Mouse (Mus musculus) hindbrain, embryonic 15.5 days (tissue): ENCODE results near the gene Mapk14. TPM values are rescaled to one million over a fixed set of nuclear protein-coding genes. Genes with fewer than 3 reads are reported as not detected.
A peak's percentile ranks its signal among the peaks of the same experiment; 100 is the strongest.
"Not testable (repeated sequence)": the region's sequence is repeated elsewhere in the genome, so short reads cannot be mapped to it uniquely, and the experiment has no call there.

Source experiments
- ATAC-seq: fragments of 200-750 bp; cut with Nextera tagmentation; 2 replicates; pipeline ENCODE4 v1.8.0; 2017; ENCODE audit warnings: low read depth, moderate number of reproducible peaks, moderate TSS enrichment; ENCODE audit not compliant: low FRiP score
- H3K27ac ChIP-seq: fragments of 300-500 bp; sonication (generic); replicated peaks from 2 replicates; pipeline ENCODE4 v1.5.1; 2015; ENCODE audit warnings: mild to moderate bottlenecking, inconsistent platforms
- H3K27me3 ChIP-seq: fragments of 300-500 bp; sonication (generic); 2 replicates; pipeline ENCODE4 v1.6.1; 2015; ENCODE audit warnings: control low read depth, inconsistent platforms
- H3K36me3 ChIP-seq: fragments of 300-500 bp; sonication (generic); 2 replicates; pipeline ENCODE4 v1.6.1; 2015; ENCODE audit warnings: control low read depth, inconsistent platforms
- H3K4me1 ChIP-seq: fragments of 300-500 bp; sonication (generic); replicated peaks from 2 replicates; pipeline ENCODE4 v1.6.1; 2015; ENCODE audit warnings: control low read depth, inconsistent platforms
- H3K4me2 ChIP-seq: fragments of 300-500 bp; sonication (generic); 2 replicates; pipeline ENCODE4 v1.6.1; 2015; ENCODE audit warnings: moderate library complexity, mild to moderate bottlenecking, inconsistent platforms
- H3K4me3 ChIP-seq: fragments of 300-500 bp; sonication (generic); 2 replicates; pipeline ENCODE4 v1.5.1; 2015; ENCODE audit warnings: mild to moderate bottlenecking, inconsistent platforms
- H3K9ac ChIP-seq: fragments of 300-500 bp; sonication (generic); 2 replicates; pipeline ENCODE4 v1.6.1; 2015; ENCODE audit warnings: inconsistent platforms
- H3K9me3 ChIP-seq: fragments of 300-500 bp; sonication (generic); 2 replicates; pipeline ENCODE4 v1.6.1; 2016; ENCODE audit warnings: control low read depth, inconsistent platforms
- WGBS: fragments of 180-500 bp; shearing (Covaris S2); methylation state at CpG from one replicate; pipeline ENCODE4 v1.1.7; 2015; 5-methylcytosine and 5-hydroxymethylcytosine counted together
- polyA plus RNA-seq: library from polyadenylated mRNA; unstranded; fragments of >200 nt; fragmentation: Nextera tagmentation; extraction: Ambion mirVana; gene quantifications from 2 replicates; pipeline ENCODE4 v1.2.1, GENCODE M21; 2015

Gene Mapk14
- polyA plus RNA-seq, 1 experiment from 2014 or later, result 28.7 TPM

GRCm38 (mm10) chr17:28750580-28750979 is 59.5 kb downstream of the Mapk14 start:
- no peaks in the 10 kb centered on the region for H3K27me3 ChIP-seq
- no peak overlapping the region for H3K9ac ChIP-seq
- no peaks in the 10 kb centered on the region for H3K9me3 ChIP-seq
- no peak overlapping the region for H3K27ac ChIP-seq
- H3K4me1 ChIP-seq, result no peaks in the 10 kb centered on the region
- H3K4me3 ChIP-seq, result no peak overlapping the region
- H3K36me3 ChIP-seq, result peaks cover 29% of the 10 kb centered on the region
- WGBS, result 75% methylated on average over 6 of the region's 6 CpGs
- no peak overlapping the region for H3K4me2 ChIP-seq
- no peak for ATAC-seq

- no peaks in the 10 kb centered on the region for H3K36me3 ChIP-seq
- H3K4me2 ChIP-seq, result no peak overlapping the region
- H3K9ac ChIP-seq, result no peak overlapping the region
- no peaks in the 10 kb centered on the region for H3K27me3 ChIP-seq
- H3K4me3 ChIP-seq, result no peak overlapping the region
- WGBS, result 69% methylated on average over 5 of the region's 5 CpGs
- no peak for ATAC-seq
- H3K9me3 ChIP-seq, result no peaks in the 10 kb centered on the region
- no peaks in the 10 kb centered on the region for H3K4me1 ChIP-seq
- no peak overlapping the region for H3K27ac ChIP-seq
Observed at GRCm38 (mm10) chr17:28756447-28756846, 65.3 kb downstream of the Mapk14 start.

DNA sequence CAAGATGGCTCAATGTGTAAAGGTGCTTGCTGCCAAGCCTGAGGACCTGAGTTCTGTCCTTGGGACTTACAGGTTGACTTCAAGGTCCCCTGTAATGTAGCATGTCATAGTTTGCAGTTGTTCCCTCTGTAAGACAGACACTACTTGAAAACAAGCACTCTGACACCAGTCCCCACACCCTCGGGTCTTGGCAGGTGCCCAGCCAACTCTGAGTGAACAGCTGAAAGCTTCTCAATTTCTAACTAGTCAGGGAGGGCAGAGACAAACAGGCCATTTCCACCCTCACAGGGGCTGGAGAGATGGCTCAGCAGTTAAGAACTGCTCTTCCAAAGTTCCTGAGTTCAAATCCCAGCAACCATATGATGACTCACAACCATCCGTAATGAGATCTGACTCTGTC is 66.3 kb downstream of the Mapk14 start:
- Histone ChIP-seq H3K27ac (no peak overlapping the region), H3K27me3 (no peaks in the 10 kb centered on the region), H3K9ac (no peak overlapping the region), H3K4me3 (no peak overlapping the region), H3K9me3 (no peaks in the 10 kb centered on the region), H3K4me2 (no peak overlapping the region), H3K36me3 (no peaks in the 10 kb centered on the region), H3K4me1 (no peaks in the 10 kb centered on the region)
- WGBS, result 77% methylated on average over 2 of the region's 2 CpGs
- ATAC-seq, result no peak

GRCm38 (mm10) chr17:28760736-28761312 is 69.7 kb downstream of the Mapk14 start:
- no peaks in the 10 kb centered on the region for H3K36me3 ChIP-seq
- H3K9me3 ChIP-seq, result no peaks in the 10 kb centered on the region
- ATAC-seq, result no peak
- no peak overlapping the region for H3K4me3 ChIP-seq
- no peak overlapping the region for H3K4me2 ChIP-seq
- no peaks in the 10 kb centered on the region for H3K27me3 ChIP-seq
- WGBS, result 77% methylated on average over 8 of the region's 8 CpGs
- H3K27ac ChIP-seq, result no peak overlapping the region
- no peak overlapping the region for H3K9ac ChIP-seq
- H3K4me1 ChIP-seq, result no peaks in the 10 kb centered on the region

GRCm38 (mm10) chr17:28761871-28762270 is 70.7 kb downstream of the Mapk14 start:
- WGBS, result 19% methylated on average over 3 of the region's 3 CpGs

GRCm38 (mm10) chr17:28766203-28766602 is 75.1 kb downstream of the Mapk14 start:
- Histone ChIP-seq H3K9me3 (no peaks in the 10 kb centered on the region), H3K27me3 (peaks cover 33% of the 10 kb centered on the region), H3K27ac (no peak overlapping the region), H3K36me3 (no peaks in the 10 kb centered on the region), H3K4me1 (peaks cover 16% of the 10 kb centered on the region), H3K9ac (no peak overlapping the region), H3K4me2 (no peak overlapping the region), H3K4me3 (no peak overlapping the region)
- 75% methylated on average over 3 of the region's 3 CpGs for WGBS
- ATAC-seq, result no peak

More at GRCm38 (mm10) chr17:28761871-28762270, 70.7 kb downstream of the Mapk14 start:
- no peaks in the 10 kb centered on the region for H3K9me3 ChIP-seq
- H3K9ac ChIP-seq, result no peak overlapping the region
- no peak overlapping the region for H3K27ac ChIP-seq
- ATAC-seq, result no peak
- H3K36me3 ChIP-seq, result no peaks in the 10 kb centered on the region
- H3K27me3 ChIP-seq, result no peaks in the 10 kb centered on the region
- H3K4me3 ChIP-seq, result no peak overlapping the region
- no peak overlapping the region for H3K4me2 ChIP-seq
- H3K4me1 ChIP-seq, result no peaks in the 10 kb centered on the region

GRCm38 (mm10) chr17:28766781-28767515 is 75.8 kb downstream of the Mapk14 start:
- Histone ChIP-seq H3K4me1 (peaks cover 16% of the 10 kb centered on the region), H3K27me3 (peaks cover 34% of the 10 kb centered on the region), H3K4me2 (no peak overlapping the region), H3K4me3 (no peak overlapping the region), H3K36me3 (no peaks in the 10 kb centered on the region), H3K27ac (no peak overlapping the region), H3K9me3 (no peaks in the 10 kb centered on the region), H3K9ac (no peak overlapping the region)
- ATAC-seq, result no peak
- WGBS, result 65% methylated on average over 11 of the region's 11 CpGs

- H3K27ac ChIP-seq, result no peak within 1 kb of the TSS
- 1% methylated on average over 54 of the region's 58 CpGs for WGBS
- H3K9me3 ChIP-seq, result no peaks in the 10 kb centered on the region
- peak within 1 kb of the TSS; percentile 35 for H3K4me3 ChIP-seq
- H3K9ac ChIP-seq, result 0 out of 2 replicates have a peak within 1 kb of the TSS, but pooled peaks have one; percentile 7
- H3K27me3 ChIP-seq, result peaks cover 34% of the 10 kb centered on the region
- H3K4me2 ChIP-seq, result peak within 1 kb of the TSS; percentile 65
- peaks cover 16% of the 10 kb centered on the region for H3K4me1 ChIP-seq
- H3K36me3 ChIP-seq, result no peaks in the 10 kb centered on the region
- no peak for ATAC-seq
Observed at GRCm38 (mm10) chr17:28769121-28769874, 78.2 kb downstream of the Mapk14 start, which contains the start of gene Mapk13. Gene Mapk13 (plus strand): TSS chr17:28769297.

- no peak overlapping the region for H3K27ac ChIP-seq
- no peaks in the 10 kb centered on the region for H3K9me3 ChIP-seq
- peaks cover 16% of the 10 kb centered on the region for H3K4me1 ChIP-seq
- WGBS, result 6% methylated on average over 24 of the region's 24 CpGs
- H3K4me3 ChIP-seq, result peak overlapping the region; percentile 35
- ATAC-seq, result no peak
- H3K4me2 ChIP-seq, result peak overlapping the region; percentile 65
- 0 out of 2 replicates have a peak overlapping the region, but pooled peaks have one; percentile 7 for H3K9ac ChIP-seq
- peaks cover 34% of the 10 kb centered on the region for H3K27me3 ChIP-seq
- H3K36me3 ChIP-seq, result no peaks in the 10 kb centered on the region
Observed at GRCm38 (mm10) chr17:28769875-28770421, 78.8 kb downstream of the Mapk14 start.

DNA sequence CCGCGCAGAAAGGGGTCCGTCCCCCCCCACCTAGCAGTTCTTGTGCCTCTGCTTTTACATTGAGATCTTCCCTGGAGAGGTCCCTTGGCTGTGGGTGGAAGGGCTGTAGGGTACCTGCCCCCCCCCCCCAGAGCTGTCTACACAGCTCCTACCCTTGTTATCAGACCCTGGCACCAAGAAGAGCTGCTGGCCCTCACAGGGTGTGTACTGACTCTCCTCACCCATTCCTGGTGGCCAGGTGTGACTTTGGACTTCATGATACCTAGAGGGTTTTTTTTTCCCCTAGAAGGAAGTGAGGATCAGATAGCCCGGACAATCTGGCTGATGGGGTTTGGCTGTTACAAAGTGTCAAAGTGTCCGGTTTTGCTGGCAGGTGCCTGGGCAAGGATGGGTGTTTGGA is 80.2 kb downstream of the Mapk14 start:
- ATAC-seq, result no peak
- no peaks in the 10 kb centered on the region for H3K36me3 ChIP-seq
- 91% methylated on average over 5 of the region's 5 CpGs for WGBS

GRCm38 (mm10) chr17:28774303-28774702 is 83.2 kb downstream of the Mapk14 start:
- H3K4me3 ChIP-seq, ATAC-seq, H3K27ac ChIP-seq, H3K9ac ChIP-seq, H3K9me3 ChIP-seq, H3K4me2 ChIP-seq, H3K36me3 ChIP-seq: not testable (repeated sequence)
- 95% methylated on average over 9 of the region's 9 CpGs for WGBS
- peaks cover 11% of the 10 kb centered on the region for H3K4me1 ChIP-seq
- H3K27me3 ChIP-seq, result peaks cover 20% of the 10 kb centered on the region

More for the DNA sequence above, 80.2 kb downstream of the Mapk14 start:
- Histone ChIP-seq H3K9ac (no peak overlapping the region), H3K4me1 (peaks cover 16% of the 10 kb centered on the region), H3K4me3 (no peak overlapping the region), H3K9me3 (no peaks in the 10 kb centered on the region), H3K27me3 (peaks cover 34% of the 10 kb centered on the region), H3K4me2 (no peak overlapping the region), H3K27ac (no peak overlapping the region)

GRCm38 (mm10) chr17:28775161-28775560 is 84.0 kb downstream of the Mapk14 start:
- Histone ChIP-seq H3K27ac (no peak overlapping the region), H3K4me3 (no peak overlapping the region), H3K36me3 (no peaks in the 10 kb centered on the region), H3K4me1 (peaks cover 3% of the 10 kb centered on the region), H3K27me3 (peaks cover 12% of the 10 kb centered on the region), H3K9me3 (no peaks in the 10 kb centered on the region), H3K4me2 (no peak overlapping the region), H3K9ac (no peak overlapping the region)
- 84% methylated on average over 4 of the region's 4 CpGs for whole genome bisulfite sequencing
- no peak for ATAC-seq
